Mouse (Mus musculus) central nervous system, embryonic 11.5 days (tissue): Measurements from ENCODE around the gene Amer1. TPM values are rescaled to one million over a fixed set of nuclear protein-coding genes. Genes with fewer than 3 reads are reported as not detected.

ENCODE experiments used
- polyA plus RNA-seq: library from polyadenylated mRNA; depleted of rRNA; stranded (reverse); fragments of >200 nt; gene quantifications from 2 replicates; pipeline ENCODE4 v1.2.3, GENCODE M21; 2012; rRNA removed

The Amer1 gene
- 6.0 and 10.6 TPM in 2 replicates for polyA plus RNA-seq

DNA sequence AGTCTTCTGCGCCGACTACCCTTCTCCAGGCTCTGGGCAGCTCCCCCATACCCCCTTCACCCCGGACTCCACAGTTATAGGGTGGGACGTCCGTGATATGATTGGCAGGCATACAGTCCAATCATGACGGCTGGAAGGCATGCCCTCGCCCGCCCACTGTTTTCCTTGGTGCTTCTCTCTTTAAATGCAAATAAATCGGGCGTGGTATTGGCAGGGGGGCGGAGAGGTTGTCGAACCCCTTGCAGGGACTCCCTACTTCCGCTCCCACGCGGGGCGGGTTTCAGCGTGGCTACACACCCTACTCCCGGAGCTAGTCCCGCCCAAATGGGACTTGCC lies at the start of gene Amer1:
TSS of gene Amer1 (minus strand) at position 97 of the 336 bp plus-strand sequence.

Other genes starting within 250 kb of the Amer1 start
- 25.6 and 26.1 TPM in 2 replicates for gene Arhgef9, start 248.0 kb downstream of the Amer1 start, polyA plus RNA-seq
- 0.26 TPM in 1 of 2 replicates, not detected in the other for gene Asb12, start 113.1 kb upstream of the Amer1 start, polyA plus RNA-seq
- gene Pfn5, start 113.2 kb upstream of the Amer1 start, polyA plus RNA-seq: not detected in 2 replicates
- 35.1 and 39.3 TPM in 2 replicates for gene Zc4h2, start 213.6 kb upstream of the Amer1 start, polyA plus RNA-seq